Mouse (Mus musculus): ENCODE data around the gene Uqcc2.

Uqcc2 gene

DNA sequence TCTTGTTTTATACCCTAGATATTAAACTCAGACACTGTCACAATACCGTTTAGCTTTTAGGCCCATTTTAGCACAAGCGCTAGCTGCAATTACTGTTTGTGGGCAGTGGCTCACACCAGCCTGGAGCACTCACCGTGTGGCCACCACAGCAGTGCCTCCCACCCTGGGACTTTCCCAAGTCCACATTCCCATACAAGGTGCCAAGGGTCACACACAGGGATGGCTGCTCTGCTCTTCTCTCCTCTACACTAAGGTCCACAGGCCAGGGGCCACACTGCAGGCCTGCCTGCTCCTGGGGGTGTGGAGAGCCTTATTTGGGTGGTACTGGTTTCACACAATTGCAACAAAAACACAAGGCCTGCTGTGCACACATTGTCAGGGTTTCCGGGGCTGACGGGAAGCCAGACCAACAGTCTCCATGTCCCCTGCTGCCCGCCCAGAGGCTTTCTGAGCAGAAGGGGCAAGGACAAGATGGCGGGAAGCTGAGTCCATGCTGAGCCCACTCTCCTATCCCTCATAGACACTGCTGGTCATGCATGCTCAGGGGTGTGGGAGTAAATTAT, 9.8 kb downstream of the Uqcc2 start:
- DNase-seq (ENCODE audit: low read depth, low spot score), result no peak

DNA sequence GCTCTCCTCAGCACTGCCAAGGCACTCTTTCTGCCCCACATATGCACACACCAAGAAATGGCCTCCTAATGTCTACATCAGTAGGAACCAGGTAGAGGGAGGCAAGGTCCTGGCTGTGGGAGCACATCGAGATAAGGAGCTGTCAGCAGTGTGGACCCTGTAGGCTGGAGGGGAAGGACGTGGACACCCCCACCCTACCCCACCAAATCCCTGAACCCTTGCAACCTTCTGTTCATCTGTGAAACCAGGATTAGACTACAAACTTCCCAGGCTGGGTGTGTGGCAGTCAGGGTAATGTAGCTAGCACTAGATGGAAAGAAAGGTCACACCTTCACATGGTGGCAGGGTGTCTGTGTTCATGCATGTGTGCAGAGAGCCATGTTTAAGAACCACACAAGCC, 10.6 kb downstream of the Uqcc2 start:
- no peak for DNase-seq (ENCODE audit: low read depth, low spot score)

DNA sequence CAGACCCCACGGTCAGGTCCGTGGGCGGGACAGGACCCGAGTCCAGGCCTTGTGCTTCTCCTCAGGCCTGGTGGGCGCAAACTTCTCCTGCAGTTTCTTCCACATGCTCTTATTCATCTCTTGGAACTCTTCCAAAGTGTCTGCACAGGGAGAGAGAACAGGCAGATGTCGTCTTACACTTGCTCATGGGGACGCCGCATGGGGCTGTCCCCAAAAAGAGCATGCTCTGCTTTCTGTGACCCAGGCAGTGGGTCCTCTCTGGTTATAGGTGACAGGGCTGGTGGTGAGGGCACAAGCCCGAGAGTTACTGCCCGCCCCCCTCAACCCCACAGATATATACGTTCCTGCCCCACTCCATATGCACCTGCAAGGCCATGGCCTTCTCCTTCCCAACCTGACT, 11.0 kb downstream of the Uqcc2 start:
- no peak for DNase-seq (ENCODE audit: low read depth, low spot score)

DNA sequence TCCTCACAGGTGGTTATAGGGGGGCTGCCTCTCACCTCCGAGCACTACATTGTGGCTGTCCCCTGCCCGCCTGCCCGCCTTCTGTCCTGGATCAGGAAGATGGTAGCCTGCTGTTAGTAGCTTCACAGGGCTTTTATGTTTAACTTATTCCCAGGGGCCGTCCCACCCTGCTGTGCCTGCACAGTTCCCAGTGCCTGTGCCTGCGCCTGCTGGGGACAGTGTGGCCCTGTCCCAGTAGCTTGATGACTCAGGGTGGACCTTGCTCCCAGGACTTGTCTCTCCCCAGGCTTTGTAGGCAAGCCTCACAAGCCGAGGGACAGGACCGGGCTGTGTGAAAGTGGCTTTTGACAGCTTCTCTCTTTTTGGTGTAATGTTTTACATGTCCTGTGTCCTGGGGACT, 11.9 kb downstream of the Uqcc2 start:
- no peak for DNase-seq (ENCODE audit: low read depth, low spot score)

DNA sequence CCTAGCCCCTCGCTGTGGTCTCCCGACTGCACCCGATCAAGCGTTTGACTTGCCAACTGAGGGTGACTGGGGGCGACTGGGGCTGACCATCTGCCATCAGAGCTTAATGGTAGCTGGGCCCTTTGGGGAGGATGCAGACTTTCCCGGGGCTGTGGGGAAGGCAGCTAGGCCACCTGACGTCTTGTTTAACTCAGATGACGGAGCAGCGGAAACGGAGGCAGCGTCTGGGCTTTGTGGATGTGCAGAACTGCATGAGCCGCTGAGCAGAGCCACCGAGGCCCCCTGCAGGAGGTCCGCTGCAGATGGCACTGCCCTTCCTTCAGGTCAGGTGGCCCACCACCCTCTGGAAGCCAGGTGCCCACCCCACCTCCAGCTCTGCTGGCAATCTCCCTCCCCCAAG, 12.4 kb downstream of the Uqcc2 start:
- no peak for DNase-seq (ENCODE audit: low read depth, low spot score)

DNA sequence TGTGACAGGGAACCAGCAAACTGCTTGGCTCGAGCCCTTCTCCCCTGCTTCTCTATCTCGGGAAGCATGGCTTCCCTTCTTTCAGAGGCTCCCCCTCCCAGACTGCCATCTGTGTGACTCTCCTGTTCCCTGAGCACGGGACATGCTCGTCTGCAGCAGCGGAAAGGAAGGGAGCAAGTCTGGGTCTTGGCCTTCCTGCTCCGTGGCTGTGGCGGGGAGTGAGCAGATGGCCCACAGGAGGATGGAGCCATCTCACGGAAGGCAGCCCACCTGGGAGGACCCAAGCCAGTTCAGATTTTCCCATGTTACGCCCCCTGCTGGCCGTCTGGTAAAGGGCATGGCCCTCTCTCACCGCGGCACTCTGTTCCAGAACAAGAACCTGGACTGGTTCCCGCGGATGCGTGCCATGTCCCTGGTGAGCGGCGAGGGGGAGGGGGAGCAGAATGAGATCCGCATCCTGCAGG, 13.1 kb downstream of the Uqcc2 start:
- DNase-seq (ENCODE audit: low read depth, low spot score), result peak; percentile 59

DNA sequence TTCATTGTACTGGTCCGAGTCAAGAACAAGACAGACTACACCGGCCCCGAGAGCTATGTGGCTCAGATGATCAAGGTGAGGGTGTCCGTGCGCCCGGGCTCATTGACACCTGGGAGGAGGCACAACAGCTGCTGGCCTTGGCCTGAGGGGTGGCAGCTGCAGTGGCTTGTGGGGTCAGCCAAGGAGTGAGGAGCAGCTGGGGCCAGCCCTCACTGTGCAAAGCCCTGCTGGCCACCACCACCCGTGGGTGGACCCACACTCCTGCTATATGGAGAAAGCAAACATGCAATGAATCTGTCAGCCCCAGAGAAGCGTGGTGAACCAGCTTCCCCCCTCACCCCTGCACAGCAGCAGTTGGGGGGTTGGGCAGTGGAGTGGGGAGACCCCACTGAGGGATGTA, 13.8 kb downstream of the Uqcc2 start:
- DNase-seq (ENCODE audit: low read depth, low spot score), result no peak

DNA sequence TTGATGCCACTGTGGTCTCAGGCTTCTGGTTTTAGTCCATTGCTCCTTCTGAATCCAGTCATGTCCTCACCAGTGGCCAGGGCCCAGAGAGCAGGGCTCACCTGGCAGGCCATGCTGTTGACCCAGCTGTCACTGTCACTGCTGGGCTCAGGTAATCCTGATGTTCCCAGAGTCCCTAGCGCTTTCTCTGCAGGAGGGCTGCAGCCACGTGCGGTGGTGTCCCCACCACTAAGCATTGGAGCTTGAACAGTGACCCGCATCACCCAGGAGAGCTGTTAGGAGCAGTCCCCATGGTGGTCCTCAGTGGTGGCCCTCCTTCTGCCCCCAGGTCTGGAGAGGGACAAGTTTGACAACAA, 14.2 kb downstream of the Uqcc2 start:
- DNase-seq (ENCODE audit: low read depth, low spot score), result no peak

DNA sequence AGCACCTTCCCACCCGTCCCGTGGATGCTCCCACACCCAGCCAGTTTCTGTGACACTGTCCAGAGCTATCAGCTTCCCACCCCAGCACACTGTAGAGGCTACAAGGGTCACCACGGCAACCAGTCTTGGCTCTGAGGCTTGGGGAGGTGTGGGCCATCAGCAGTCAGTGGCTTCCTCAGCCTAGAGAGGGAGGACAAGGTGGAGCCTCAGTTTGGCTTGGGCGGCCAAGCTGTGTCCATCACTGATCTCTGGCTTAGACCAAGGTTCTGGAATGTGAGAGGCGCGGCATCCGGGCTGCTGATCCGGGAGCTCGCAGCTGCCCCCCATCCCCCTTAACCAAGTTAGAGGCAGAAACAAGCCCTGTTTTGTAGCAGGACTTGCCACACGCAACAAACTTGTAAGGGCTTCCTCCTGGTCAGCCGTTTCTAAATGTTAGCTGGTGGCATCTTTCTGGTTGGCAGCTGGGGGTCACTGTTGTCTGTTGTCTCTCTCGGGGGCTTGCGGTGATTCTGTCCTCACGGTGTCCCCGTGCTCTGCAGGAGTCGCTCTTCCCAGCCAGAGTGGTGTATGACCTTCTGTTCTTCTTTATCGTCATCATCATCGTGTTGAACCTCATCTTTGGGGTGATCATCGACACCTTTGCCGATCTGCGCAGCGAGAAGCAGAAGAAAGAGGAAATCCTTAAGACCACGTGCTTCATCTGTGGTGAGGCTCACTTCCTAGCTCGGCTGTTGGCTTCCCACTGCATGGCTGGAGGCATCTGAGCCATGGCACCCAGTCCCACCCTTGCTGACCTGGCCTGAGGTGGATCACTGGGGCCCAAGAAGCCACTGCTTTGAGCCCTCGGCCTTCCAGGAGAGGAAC, 14.8 kb downstream of the Uqcc2 start:
- DNase-seq (ENCODE audit: low read depth, low spot score), result no peak

DNA sequence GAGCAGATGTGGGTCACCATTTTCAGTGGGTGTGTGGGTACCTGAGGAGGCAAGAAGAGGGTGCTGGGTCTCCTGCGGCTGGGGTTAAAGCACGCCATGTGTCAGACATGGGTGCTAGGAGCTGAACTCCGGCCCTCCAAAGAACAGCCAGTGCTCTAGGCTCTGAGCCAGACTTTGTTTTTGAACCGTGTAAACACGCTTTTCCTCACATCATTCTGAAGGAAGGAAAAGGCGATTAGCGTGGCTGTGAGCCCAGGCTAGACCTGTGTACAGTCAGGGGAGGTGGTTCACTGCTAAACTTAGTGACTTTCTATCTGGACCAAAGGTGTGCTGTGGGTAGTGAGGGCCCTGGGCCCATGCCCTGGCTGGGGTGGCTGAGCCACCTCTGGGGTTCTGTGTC, 23.6 kb downstream of the Uqcc2 start:
- DNase-seq (ENCODE audit: low read depth, low spot score), result no peak

DNA sequence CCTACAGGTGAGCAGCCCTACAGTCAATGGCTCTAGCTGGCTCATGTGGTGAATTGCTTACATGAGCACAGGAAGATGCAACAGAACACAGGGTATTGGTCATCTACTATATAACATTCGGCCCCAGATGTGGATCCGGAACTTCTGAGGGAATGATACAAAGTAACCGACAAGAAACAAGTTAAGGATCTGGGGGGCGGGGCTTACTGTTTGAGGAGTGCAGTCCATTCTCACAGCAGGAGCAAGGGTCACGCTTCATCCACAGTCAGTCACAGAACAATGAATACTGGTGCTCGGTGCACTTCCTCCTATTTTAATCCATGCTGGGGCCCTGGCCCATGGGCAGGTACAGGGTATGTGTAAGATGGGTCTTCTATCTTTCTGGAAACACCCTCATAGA, 25.8 kb downstream of the Uqcc2 start:
- DNase-seq (ENCODE audit: low read depth, low spot score), result no peak

DNA sequence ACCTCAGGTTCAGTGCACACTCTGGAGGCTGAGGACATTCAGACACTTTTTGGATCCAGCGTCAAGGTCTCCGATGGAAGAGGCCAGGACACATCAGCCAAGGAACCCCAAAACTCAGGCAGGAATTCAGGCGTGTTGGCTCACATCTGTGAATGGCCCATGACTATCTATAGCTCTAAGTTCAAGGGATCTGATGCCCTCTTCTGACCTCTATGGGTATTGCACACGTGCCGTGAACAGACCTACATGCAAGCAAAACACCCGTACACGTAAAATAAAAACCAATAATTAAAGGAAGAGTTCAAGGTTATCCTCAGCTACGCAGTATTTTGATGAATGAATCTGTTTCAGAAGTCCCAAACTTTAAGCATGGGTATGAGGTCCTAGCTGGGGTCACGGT, 27.0 kb downstream of the Uqcc2 start:
- DNase-seq (ENCODE audit: low read depth, low spot score), result no peak

DNA sequence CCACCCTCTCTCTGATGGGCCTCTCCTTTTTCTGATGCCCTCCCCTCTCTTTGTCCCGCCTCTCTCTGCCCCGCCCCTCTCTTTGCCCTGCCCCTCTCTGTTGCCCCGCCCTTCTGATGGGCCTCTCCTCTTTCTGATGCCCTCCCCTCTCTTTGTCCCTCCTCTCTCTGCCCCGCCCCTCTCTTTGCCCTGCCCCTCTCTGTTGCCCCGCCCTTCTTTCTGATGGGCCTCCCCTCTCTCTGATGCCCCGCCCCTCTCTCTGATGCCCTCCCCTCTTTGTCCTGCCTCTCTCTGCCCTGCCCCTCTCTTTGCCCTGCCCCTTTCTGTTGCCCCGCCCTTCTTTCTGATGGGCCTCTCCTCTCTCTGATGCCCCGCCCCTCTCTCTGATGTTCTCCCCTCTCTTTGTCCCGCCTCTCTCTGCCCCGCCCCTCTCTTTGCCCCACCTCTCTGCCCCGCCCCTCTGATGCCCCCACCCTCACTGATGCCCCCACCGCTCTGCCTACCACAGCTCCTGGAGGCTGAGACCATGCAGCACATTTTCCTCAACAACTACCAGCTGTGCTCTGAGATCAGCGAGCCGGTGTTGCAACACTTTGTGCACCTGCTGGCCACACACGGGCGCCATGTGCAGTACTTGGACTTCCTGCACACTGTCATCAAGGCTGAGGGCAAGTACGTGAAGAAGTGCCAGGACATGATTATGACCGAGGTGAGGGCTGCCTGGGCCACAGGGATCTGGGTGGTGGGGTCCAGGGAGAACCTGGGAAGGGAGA, 27.8 kb downstream of the Uqcc2 start:
- peak; percentile 71 for DNase-seq (ENCODE audit: low read depth, low spot score)

DNA sequence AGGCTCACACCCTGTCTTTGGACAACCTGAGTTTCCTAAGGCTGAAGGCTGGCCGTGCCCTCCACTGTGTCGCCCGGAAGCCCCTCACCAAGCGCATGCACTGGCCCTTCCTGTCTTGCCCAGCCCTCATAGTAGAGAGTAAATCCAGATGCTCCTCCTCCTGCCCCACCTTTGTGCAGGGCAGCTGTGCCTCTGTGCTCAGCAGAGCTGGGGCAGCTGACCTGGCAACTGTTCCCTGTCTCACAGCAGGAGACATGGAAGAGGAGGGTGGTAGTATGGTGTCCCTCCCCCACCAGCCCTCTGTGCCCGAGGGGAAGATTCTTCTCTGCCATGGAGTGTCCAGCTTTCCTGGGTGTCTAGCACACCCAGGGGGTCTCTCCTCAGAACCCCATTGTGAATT, 32.0 kb downstream of the Uqcc2 start:
- DNase-seq (ENCODE audit: low read depth, low spot score), result no peak

DNA sequence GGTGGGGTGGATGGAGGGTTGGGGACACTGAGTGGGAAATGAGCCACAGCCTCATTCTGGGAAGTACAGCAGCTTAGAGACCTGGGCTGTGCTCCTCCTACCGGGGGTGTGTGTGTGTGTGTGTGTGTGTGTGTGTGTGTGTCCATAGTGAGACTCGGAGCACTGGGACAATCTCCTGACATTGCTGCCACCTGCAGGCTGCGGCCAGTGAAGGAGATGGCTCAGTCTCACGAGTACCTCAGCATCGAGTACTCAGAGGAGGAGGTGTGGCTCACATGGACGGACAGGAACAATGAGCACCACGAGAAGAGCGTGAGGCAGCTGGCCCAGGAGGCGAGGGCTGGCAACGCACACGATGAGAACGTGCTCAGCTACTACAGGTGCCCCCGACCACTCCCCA, 38.0 kb downstream of the Uqcc2 start:
- no peak for DNase-seq (ENCODE audit: low read depth, low spot score)

DNA sequence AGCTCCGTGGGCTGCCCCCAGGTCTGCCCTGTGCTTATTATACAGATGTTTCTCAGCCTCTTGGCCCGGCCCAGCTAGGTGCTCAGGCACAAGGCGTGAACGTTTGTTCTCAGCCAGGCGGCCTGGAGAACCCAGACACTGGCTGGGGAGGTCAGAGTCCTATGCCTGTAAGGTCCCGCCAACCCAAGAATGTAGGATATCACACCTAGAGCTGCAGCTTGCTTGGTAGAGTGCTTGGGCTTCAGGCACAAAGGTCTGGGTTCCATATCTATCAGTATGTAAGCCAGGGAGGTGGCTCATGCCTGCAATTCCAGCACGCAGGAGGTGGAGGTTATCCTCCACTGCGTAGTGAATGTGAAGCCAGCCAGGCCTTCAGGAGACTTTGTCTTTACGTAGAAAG, 43.6 kb downstream of the Uqcc2 start:
- no peak for DNase-seq (ENCODE audit: low read depth, low spot score)

DNA sequence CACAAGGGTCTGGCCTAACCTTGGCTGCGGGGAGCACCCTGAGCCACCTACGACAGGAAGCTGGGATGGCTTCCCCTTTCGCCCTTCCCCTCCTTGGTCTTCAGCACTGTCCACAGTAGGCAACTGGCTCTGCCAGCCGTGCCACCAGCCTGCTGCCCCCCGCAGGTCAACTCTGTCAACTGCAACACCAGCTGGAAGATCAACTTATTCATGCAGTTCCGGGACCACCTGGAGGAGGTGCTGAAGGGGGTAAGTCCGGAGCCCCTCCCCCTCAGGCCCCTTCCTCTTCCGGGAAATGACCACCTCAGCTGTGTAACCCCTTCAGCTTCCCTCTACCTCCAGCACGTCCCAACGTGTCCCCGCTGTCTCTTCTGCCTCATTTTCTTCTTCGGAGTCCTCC, 46.3 kb downstream of the Uqcc2 start:
- DNase-seq (ENCODE audit: low read depth, low spot score), result peak; percentile 55

DNA sequence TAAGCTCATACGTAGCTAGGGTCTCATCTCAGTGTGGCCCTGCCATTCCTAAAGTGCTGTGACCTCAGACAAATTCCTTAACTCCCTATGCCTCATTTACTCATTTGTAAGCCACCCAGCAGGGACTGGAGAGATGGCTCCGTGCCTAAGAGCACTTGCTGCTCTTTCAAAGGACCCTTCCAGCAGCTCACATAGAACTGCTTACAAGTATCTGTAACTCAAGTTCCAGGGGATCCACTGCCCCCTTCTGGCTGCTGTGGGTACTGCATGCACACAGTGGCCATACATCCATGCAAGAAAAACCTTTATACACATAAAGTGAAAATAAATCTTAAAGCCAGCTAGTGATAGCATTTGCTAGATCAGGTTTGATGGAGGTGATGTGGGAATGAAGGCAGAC, 48.0 kb downstream of the Uqcc2 start:
- no peak for DNase-seq (ENCODE audit: low read depth, low spot score)

DNA sequence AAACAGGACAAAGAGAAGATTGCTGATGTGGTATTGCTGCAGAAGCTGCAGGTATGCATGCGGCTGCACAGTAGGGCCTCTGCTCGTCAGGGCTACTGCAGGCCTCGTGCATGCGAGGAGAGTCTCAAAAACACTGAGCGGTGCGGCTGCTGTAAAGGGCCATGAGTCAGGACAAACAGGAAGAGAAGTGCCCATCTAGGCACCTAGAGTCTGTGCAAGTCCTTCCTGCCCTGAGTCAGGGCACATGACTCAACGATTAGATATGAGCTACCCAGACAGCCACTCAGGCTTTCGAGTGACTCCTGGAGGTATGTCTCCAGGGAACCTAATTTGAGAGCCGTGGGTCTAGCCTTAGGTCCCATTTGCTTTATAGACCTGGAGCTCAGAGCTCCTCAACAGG, 50.1 kb downstream of the Uqcc2 start:
- DNase-seq (ENCODE audit: low read depth, low spot score), result no peak

DNA sequence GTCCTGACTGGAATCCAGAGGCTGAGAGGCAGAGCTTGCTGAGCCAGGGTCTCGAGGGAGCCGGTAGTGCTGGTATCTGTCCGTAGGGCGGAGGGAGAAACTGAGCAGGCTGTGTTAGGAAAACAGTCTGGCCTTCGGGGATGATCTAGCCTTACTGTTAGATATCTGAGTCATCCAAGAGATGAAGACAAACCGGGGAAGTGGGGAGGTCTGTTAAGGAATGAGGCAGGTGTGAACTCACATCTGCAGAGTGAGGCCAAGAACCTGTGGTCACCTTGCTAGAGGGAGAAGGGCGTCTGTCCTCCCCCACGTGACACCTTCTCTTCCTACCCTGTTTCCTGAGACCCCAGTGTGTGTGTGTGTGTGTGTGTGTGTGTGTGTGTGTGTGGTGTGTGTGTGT, 50.9 kb downstream of the Uqcc2 start:
- DNase-seq (ENCODE audit: low read depth, low spot score), result no peak

DNA sequence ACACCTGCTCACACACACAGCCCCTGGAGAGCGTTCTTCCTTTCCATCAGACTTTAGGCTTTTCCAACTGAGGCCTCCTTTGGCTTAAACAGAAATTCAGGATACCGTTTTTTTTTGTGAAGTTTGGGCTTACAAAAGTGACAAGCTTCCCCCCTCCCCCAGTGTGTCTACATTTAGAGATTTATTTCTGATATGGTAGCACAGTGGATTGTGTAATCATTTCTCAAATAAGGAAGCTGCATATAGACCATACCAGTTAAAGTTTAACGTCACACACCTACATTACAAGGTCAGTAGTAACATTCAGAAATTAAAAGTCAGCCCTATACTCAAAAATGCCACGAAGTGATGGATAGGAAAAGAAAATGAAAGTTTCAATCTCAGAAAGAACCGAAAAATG, 51.8 kb downstream of the Uqcc2 start:
- DNase-seq (ENCODE audit: low read depth, low spot score), result no peak

DNA sequence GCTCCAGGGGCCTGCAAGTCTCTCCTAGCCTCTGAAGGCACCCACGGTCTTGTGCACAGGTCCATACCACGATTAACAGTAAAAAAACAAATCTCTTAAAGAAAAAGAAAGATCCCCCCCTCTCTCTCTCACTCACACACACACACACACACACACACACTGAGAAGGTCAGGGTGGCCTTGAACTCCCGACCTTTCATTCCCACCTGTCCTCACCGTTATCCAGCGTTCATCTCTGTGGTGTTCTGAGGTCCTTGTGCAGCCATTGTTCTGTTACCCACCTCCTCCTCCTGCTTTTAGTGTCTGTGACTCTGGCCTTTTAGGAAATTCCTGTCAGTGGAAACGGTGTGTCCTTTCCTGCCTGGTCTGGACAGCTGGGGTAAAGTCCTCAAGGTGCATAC, 55.2 kb downstream of the Uqcc2 start:
- no peak for DNase-seq (ENCODE audit: low read depth, low spot score)

DNA sequence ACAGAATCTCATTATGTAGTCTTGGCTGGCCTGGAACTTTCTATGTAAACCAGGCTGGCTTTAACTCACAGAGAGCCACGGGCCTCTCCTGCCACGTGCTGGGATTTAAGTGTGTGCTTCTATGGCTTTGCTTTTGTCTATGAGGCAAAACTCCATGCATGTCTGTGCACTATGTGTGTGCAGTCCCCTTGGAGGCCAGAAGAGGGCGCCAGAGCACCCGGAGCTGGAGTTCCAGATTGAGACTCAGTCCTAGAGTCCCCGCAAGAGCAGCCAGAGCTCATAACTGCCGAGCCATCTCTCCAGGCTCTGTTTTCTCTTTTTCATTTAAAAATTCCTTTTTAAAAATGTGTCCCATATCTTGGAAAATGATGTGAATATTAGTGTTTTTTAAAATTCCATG, 55.8 kb downstream of the Uqcc2 start:
- no peak for DNase-seq (ENCODE audit: low read depth, low spot score)

All from WW6 (cell line).